Mouse (Mus musculus): ENCODE measurements around the gene Rtn1.

GRCm38 (mm10) chr12:72232176-72232575, 176.7 kb downstream of the Rtn1 start:
- TF ChIP-seq CTCF (IDR thresholded peaks at IDR 0.05; ENCODE audit: insufficient read depth, low read depth, low read length) (no peak), POLR2A (IDR thresholded peaks at IDR 0.05; ENCODE audit: insufficient read depth, low read depth, low read length) (no peak)

Measured in olfactory bulb, adult 2 months (tissue).